Mouse (Mus musculus): ENCODE measurements at regions not wholly inside any gene's neighbourhood (a gene's known extent, or its start where the extent isn't known, plus 50 kb on each side); places are given as distances from the start of the nearest gene placed in this dataset.

GRCm38 (mm10) chr19:26296360-26296759, 308.5 kb upstream of the Smarca2 start:
- no peak for TF ChIP-seq CTCF (IDR thresholded peaks at IDR 0.05; ENCODE audit: control insufficient read depth, insufficient read depth, insufficient replicate concordance, low read depth, low read length)
- TF ChIP-seq POLR2A (IDR thresholded peaks at IDR 0.05; ENCODE audit: control insufficient read depth, low read depth, low read length): no peak

All from testis, adult 2 months (tissue).